Mouse (Mus musculus) forebrain, embryonic 13.5 days (tissue): ENCODE measurements at regions not wholly inside any gene's neighbourhood (a gene's known extent, or its start where the extent isn't known, plus 50 kb on each side); places are given as distances from the start of the nearest gene placed in this dataset.

Source experiments
- ATAC-seq: fragments of 200-750 bp; cut with Nextera tagmentation; 2 replicates; pipeline ENCODE4 v1.8.0; 2017
- H3K27ac ChIP-seq: fragments of 300-500 bp; sonication (generic); 2 replicates; pipeline ENCODE4 v1.5.1; 2015; ENCODE audit warnings: inconsistent platforms, mild to moderate bottlenecking, moderate library complexity
- H3K27me3 ChIP-seq: fragments of 300-500 bp; sonication (generic); 2 replicates; pipeline ENCODE4 v1.6.1; 2015; ENCODE audit warnings: mild to moderate bottlenecking, inconsistent platforms
- H3K36me3 ChIP-seq: fragments of 300-500 bp; sonication (generic); 2 replicates; pipeline ENCODE4 v1.6.1; 2015; ENCODE audit warnings: mild to moderate bottlenecking, inconsistent platforms; ENCODE audit not compliant: poor library complexity, severe bottlenecking
- H3K4me1 ChIP-seq: fragments of 300-500 bp; sonication (generic); 2 replicates; pipeline ENCODE4 v1.6.1; 2015; ENCODE audit warnings: inconsistent platforms
- H3K4me2 ChIP-seq: fragments of 300-500 bp; sonication (generic); 2 replicates; pipeline ENCODE4 v1.6.1; 2015; ENCODE audit warnings: inconsistent platforms, mild to moderate bottlenecking, moderate library complexity
- H3K4me3 ChIP-seq: fragments of 300-500 bp; sonication (generic); 2 replicates; pipeline ENCODE4 v1.5.1; 2015; ENCODE audit warnings: mild to moderate bottlenecking, inconsistent platforms
- H3K9ac ChIP-seq: fragments of 300-500 bp; sonication (generic); 2 replicates; pipeline ENCODE4 v1.6.1; 2015; ENCODE audit warnings: mild to moderate bottlenecking, inconsistent platforms
- H3K9me3 ChIP-seq: fragments of 300-500 bp; sonication (generic); replicated peaks from 2 replicates; pipeline ENCODE4 v1.6.1; 2016; ENCODE audit warnings: inconsistent platforms
- WGBS: fragments of 180-500 bp; shearing (Covaris S2); methylation state at CpG from one replicate; pipeline ENCODE4 v1.1.7; 2015; 5-methylcytosine and 5-hydroxymethylcytosine counted together

GRCm38 (mm10) chr3:45198994-45199589 is 179.1 kb upstream of the Pcdh10 start:
- WGBS, result 88% methylated on average over 1 of the region's 1 CpGs
- no peak for ATAC-seq
- Histone ChIP-seq H3K4me3 (no peak overlapping the region), H3K27ac (no peak overlapping the region), H3K36me3 (no peaks in the 10 kb centered on the region), H3K4me2 (no peak overlapping the region), H3K4me1 (no peaks in the 10 kb centered on the region), H3K9ac (no peak overlapping the region), H3K9me3 (no peaks in the 10 kb centered on the region), H3K27me3 (no peaks in the 10 kb centered on the region)

- Histone ChIP-seq H3K36me3 (no peaks in the 10 kb centered on the region), H3K9me3 (no peaks in the 10 kb centered on the region), H3K4me3 (no peak overlapping the region), H3K4me2 (no peak overlapping the region), H3K4me1 (no peaks in the 10 kb centered on the region), H3K27ac (no peak overlapping the region), H3K27me3 (no peaks in the 10 kb centered on the region), H3K9ac (no peak overlapping the region)
- no peak for ATAC-seq
- 83% methylated on average over 2 of the region's 2 CpGs for WGBS
Measured at GRCm38 (mm10) chr3:45204392-45205043, 173.7 kb upstream of the Pcdh10 start.

- Histone ChIP-seq H3K4me3 (no peak overlapping the region), H3K9ac (no peak overlapping the region), H3K27ac (no peak overlapping the region), H3K4me2 (no peak overlapping the region), H3K36me3 (no peaks in the 10 kb centered on the region), H3K27me3 (no peaks in the 10 kb centered on the region), H3K9me3 (no peaks in the 10 kb centered on the region), H3K4me1 (no peaks in the 10 kb centered on the region)
- ATAC-seq, result peak; percentile 67; the same call in 1 of the 2 replicates
- WGBS, result 29% methylated on average over 5 of the region's 5 CpGs
Measured at GRCm38 (mm10) chr3:45231641-45232433, 146.4 kb upstream of the Pcdh10 start.

GRCm38 (mm10) chr3:45238457-45238856 is 139.7 kb upstream of the Pcdh10 start:
- H3K27ac ChIP-seq, result no peak overlapping the region
- H3K4me3 ChIP-seq, result no peak overlapping the region
- H3K27me3 ChIP-seq, result no peaks in the 10 kb centered on the region
- no peak overlapping the region for H3K9ac ChIP-seq
- no peaks in the 10 kb centered on the region for H3K4me1 ChIP-seq
- WGBS, result 93% methylated on average over 2 of the region's 2 CpGs
- H3K9me3 ChIP-seq, result no peaks in the 10 kb centered on the region
- no peak for ATAC-seq
- no peak overlapping the region for H3K4me2 ChIP-seq
- H3K36me3 ChIP-seq, result no peaks in the 10 kb centered on the region

GRCm38 (mm10) chr3:45245456-45245855 is 132.7 kb upstream of the Pcdh10 start:
- no peaks in the 10 kb centered on the region for H3K36me3 ChIP-seq
- no peak overlapping the region for H3K9ac ChIP-seq
- 89% methylated on average over 1 of the region's 1 CpGs for WGBS
- H3K4me1 ChIP-seq, result no peaks in the 10 kb centered on the region
- no peak overlapping the region for H3K27ac ChIP-seq
- H3K4me2 ChIP-seq, result no peak overlapping the region
- H3K4me3 ChIP-seq, result no peak overlapping the region
- ATAC-seq, result no peak
- no peaks in the 10 kb centered on the region for H3K27me3 ChIP-seq
- H3K9me3 ChIP-seq, result no peaks in the 10 kb centered on the region

GRCm38 (mm10) chr3:45246601-45247000 is 131.6 kb upstream of the Pcdh10 start:
- no peak for ATAC-seq
- 91% methylated on average over 1 of the region's 1 CpGs for WGBS
- H3K4me1 ChIP-seq, result no peaks in the 10 kb centered on the region
- H3K9ac ChIP-seq, result no peak overlapping the region
- H3K4me3 ChIP-seq, result no peak overlapping the region
- no peaks in the 10 kb centered on the region for H3K9me3 ChIP-seq
- no peaks in the 10 kb centered on the region for H3K36me3 ChIP-seq
- no peaks in the 10 kb centered on the region for H3K27me3 ChIP-seq
- no peak overlapping the region for H3K4me2 ChIP-seq
- H3K27ac ChIP-seq, result no peak overlapping the region

GRCm38 (mm10) chr3:45276783-45277182 is 101.4 kb upstream of the Pcdh10 start:
- no peak overlapping the region for H3K27ac ChIP-seq
- no peaks in the 10 kb centered on the region for H3K36me3 ChIP-seq
- no peak for ATAC-seq
- H3K27me3 ChIP-seq, result no peaks in the 10 kb centered on the region
- H3K4me2 ChIP-seq, result no peak overlapping the region
- no peak overlapping the region for H3K9ac ChIP-seq
- no peaks in the 10 kb centered on the region for H3K9me3 ChIP-seq
- no peaks in the 10 kb centered on the region for H3K4me1 ChIP-seq
- H3K4me3 ChIP-seq, result no peak overlapping the region
- WGBS, result 88% methylated on average over 6 of the region's 6 CpGs

- Histone ChIP-seq H3K9ac (no peak overlapping the region), H3K36me3 (no peaks in the 10 kb centered on the region), H3K4me2 (no peak overlapping the region), H3K4me3 (no peak overlapping the region), H3K27me3 (no peaks in the 10 kb centered on the region), H3K9me3 (no peaks in the 10 kb centered on the region), H3K27ac (no peak overlapping the region), H3K4me1 (no peaks in the 10 kb centered on the region)
- no peak for ATAC-seq
- 77% methylated on average over 12 of the region's 12 CpGs for WGBS
Measured at GRCm38 (mm10) chr3:45297242-45297853, 80.8 kb upstream of the Pcdh10 start.

GRCm38 (mm10) chr3:45319257-45319656 is 58.9 kb upstream of the Pcdh10 start:
- Histone ChIP-seq H3K4me1 (no peaks in the 10 kb centered on the region), H3K36me3 (no peaks in the 10 kb centered on the region), H3K27ac (no peak overlapping the region), H3K4me3 (no peak overlapping the region), H3K9ac (no peak overlapping the region), H3K27me3 (no peaks in the 10 kb centered on the region), H3K9me3 (no peaks in the 10 kb centered on the region), H3K4me2 (no peak overlapping the region)
- ATAC-seq, result no peak
- WGBS, result 52% methylated on average over 2 of the region's 2 CpGs
